Comparison of ENCODE assay signal across 27 mouse cellular contexts in the genomic region with DNA sequence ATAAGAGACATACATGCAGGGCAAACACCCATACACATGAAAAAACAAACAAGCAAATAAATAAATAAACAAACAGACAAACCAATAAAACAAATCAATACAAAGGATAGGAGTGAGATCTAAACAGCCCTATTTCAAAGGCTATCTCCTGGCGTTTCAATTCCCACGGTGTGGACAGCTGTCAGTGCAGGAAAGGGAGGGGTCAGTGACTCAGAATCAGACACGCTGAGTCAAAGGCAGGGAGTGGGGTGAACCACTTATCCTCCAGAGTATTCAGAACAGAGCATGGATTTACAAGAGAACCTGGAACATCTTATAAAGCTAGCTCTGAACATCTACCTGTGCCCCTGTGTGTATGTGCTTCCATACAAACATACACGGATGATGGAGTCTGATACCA. TPM values are rescaled to one million over a fixed set of nuclear protein-coding genes. Genes with fewer than 3 reads are reported as not detected.
A peak's percentile ranks its signal among the peaks of the same experiment; 100 is the strongest.
DNase-seq lines count a peak whose midpoint lies in the region; ATAC-seq and TF ChIP-seq lines count a peak whose summit lies in the region.
"Had no signal": no experiment of that assay in that cellular context is flagged by ENCODE, and none has a peak within 500 bp of the region (broad histone marks: within the 10 kb centered on the region; RNA-seq: fewer than 3 reads in every experiment).

No protein-coding gene starts in this region.

- H3K9me3 ChIP-seq in forebrain, postnatal 0 days (ENCODE audit: low read length), result no peaks in the 10 kb centered on the region
- H3K9me3 ChIP-seq: hindbrain, embryonic 12.5 days; limb, embryonic 12.5 days; liver, embryonic 15.5 days; midbrain, embryonic 13.5 days; neural tube, embryonic 15.5 days; stomach, embryonic 15.5 days had no signal

- DNase-seq in adrenal gland, postnatal 36 days, result peak; percentile 43 to 56
- DNase-seq in adrenal gland, adult 18-20 months (ENCODE audit: low spot score in 2 of 2), result no peak
- DNase-seq in lung, postnatal 36 days, result peak; percentile 22
- no peak for DNase-seq in lung, postnatal 10 days
- peak; percentile 23 for DNase-seq in NIH3T3 (ENCODE audit: low read depth)
- no peak for DNase-seq in forebrain, postnatal 0 days
- no peak for DNase-seq in embryo, embryonic 11 days
- DNase-seq: cerebellum, adult 11-12 months; cerebellum, postnatal 10 days; heart, postnatal 36 days; kidney, postnatal 14 days; lung, embryonic 14.5 days; retina, postnatal 1 day; right cerebral cortex, postnatal 14 days; thymus, postnatal 14 days had no signal

- no peak overlapping the region for H3K4me2 ChIP-seq in forebrain, postnatal 0 days (ENCODE audit: low read depth)
- H3K4me2 ChIP-seq: heart, embryonic 11.5 days; hindbrain, embryonic 12.5 days; limb, embryonic 12.5 days; liver, embryonic 15.5 days; lung, embryonic 14.5 days; midbrain, embryonic 13.5 days; neural tube, embryonic 15.5 days; stomach, embryonic 15.5 days had no signal

- no peak for TF ChIP-seq CTCF in forebrain, postnatal 0 days (IDR thresholded peaks at IDR 0.05; ENCODE audit: low read depth)

- H3K36me3 ChIP-seq in forebrain, postnatal 0 days (ENCODE audit: insufficient read depth), result peaks cover 60% of the 10 kb centered on the region

- no peak for ATAC-seq in forebrain, postnatal 0 days
- ATAC-seq: forebrain, embryonic 16.5 days; hindbrain, postnatal 0 days; intestine, embryonic 16.5 days; midbrain, embryonic 13.5 days had no signal

- H3K27me3 ChIP-seq in forebrain, postnatal 0 days (ENCODE audit: insufficient read depth, low read length), result no peaks in the 10 kb centered on the region
- H3K27me3 ChIP-seq: hindbrain, embryonic 12.5 days; limb, embryonic 12.5 days; liver, embryonic 15.5 days; midbrain, embryonic 13.5 days; neural tube, embryonic 15.5 days; stomach, embryonic 15.5 days had no signal

- H3K4me3 ChIP-seq in forebrain, postnatal 0 days (ENCODE audit: low read depth, low read length), result no peak overlapping the region
- H3K4me3 ChIP-seq: erythroblast, embryonic 14.5 days; hindbrain, embryonic 12.5 days; limb, embryonic 12.5 days; liver, embryonic 15.5 days; midbrain, embryonic 13.5 days; neural tube, embryonic 15.5 days; stomach, embryonic 15.5 days had no signal

- H3K27ac ChIP-seq in forebrain, postnatal 0 days (ENCODE audit: low read depth, low read length), result no peak overlapping the region
- H3K27ac ChIP-seq: hindbrain, embryonic 12.5 days; hindbrain, postnatal 0 days; limb, embryonic 12.5 days; liver, embryonic 15.5 days; macrophage; midbrain, embryonic 13.5 days; neural tube, embryonic 15.5 days; stomach, embryonic 15.5 days had no signal

- H3K9ac ChIP-seq in forebrain, postnatal 0 days, result no peak overlapping the region
- H3K9ac ChIP-seq: hindbrain, embryonic 12.5 days; limb, embryonic 12.5 days; liver, embryonic 15.5 days; lung, embryonic 14.5 days; midbrain, embryonic 13.5 days; neural tube, embryonic 15.5 days; stomach, embryonic 15.5 days had no signal

- no peaks in the 10 kb centered on the region for H3K4me1 ChIP-seq in forebrain, postnatal 0 days (ENCODE audit: insufficient read depth)
- H3K4me1 ChIP-seq: hindbrain, embryonic 12.5 days; limb, embryonic 12.5 days; stomach, embryonic 15.5 days had no signal

- 80% methylated on average over 4 of the region's 4 CpGs for WGBS in forebrain, postnatal 0 days

RNA-seq across cellular contexts. Expression of a gene that starts 8.4 kb away (rescaled TPM):
- total RNA-seq in adrenal gland, postnatal 36 days (2021), result 100 to 1,000 TPM; 132 to 137 TPM
- total RNA-seq in adrenal gland, adult 18-20 months (2021), result 100 to 1,000 TPM; 116 to 138 TPM
- 271 and 289 TPM in 2 replicates for total RNA-seq in forebrain, postnatal 0 days (2014; rRNA removed)
- polyA plus RNA-seq in forebrain, postnatal 0 days (2015; fragmentation: Nextera tagmentation; extraction: Ambion mirVana), result 263 and 284 TPM in 2 replicates

RNA-seq across cellular contexts. Expression of a gene that starts 15.2 kb away (rescaled TPM):
- total RNA-seq in adrenal gland, postnatal 36 days (2021), result 1 to 10 TPM; 7.1 to 7.7 TPM
- 1 to 10 TPM; 5.6 to 5.9 TPM for total RNA-seq in adrenal gland, adult 18-20 months (2021)
- 28.2 and 33.6 TPM in 2 replicates for total RNA-seq in forebrain, postnatal 0 days (2014; rRNA removed)
- 8.9 and 13.3 TPM in 2 replicates for polyA plus RNA-seq in forebrain, postnatal 0 days (2015; fragmentation: Nextera tagmentation; extraction: Ambion mirVana)

RNA-seq across cellular contexts. Expression of a gene that starts 42.9 kb away (rescaled TPM):
- total RNA-seq in adrenal gland, postnatal 36 days (2021), result 10 to 100 TPM; 54.7 to 66.0 TPM
- total RNA-seq in adrenal gland, adult 18-20 months (2021), result 10 to 100 TPM; 50.7 to 51.1 TPM
- 89.7 and 105 TPM in 2 replicates for total RNA-seq in forebrain, postnatal 0 days (2014; rRNA removed)
- 85.9 and 94.5 TPM in 2 replicates for polyA plus RNA-seq in forebrain, postnatal 0 days (2015; fragmentation: Nextera tagmentation; extraction: Ambion mirVana)

Comparison
In these comparisons a context has a peak if more than half of its experiments do, and no peak if none do; other contexts are left out.
1. DNase-seq: peak in adrenal gland, postnatal 36 days (2 of 2), lung, postnatal 36 days (single experiment) and NIH3T3 (single experiment); none in adrenal gland, adult 18-20 months (0 of 2), lung, postnatal 10 days (single experiment), forebrain, postnatal 0 days (single experiment) and embryo, embryonic 11 days (single experiment).